Mouse (Mus musculus) neural tube, embryonic 11.5 days (tissue): ENCODE measurements around the gene Tef. TPM values are rescaled to one million over a fixed set of nuclear protein-coding genes. Genes with fewer than 3 reads are reported as not detected.

ENCODE experiments used
- ATAC-seq: fragments of 200-750 bp; cut with Nextera tagmentation; 2 replicates; pipeline ENCODE4 v1.8.0; 2017; ENCODE audit warnings: moderate number of reproducible peaks, mild to moderate bottlenecking, moderate TSS enrichment, moderate library complexity; ENCODE audit not compliant: insufficient read depth, low FRiP score, low TSS enrichment
- DNase-seq: peaks from one replicate; pipeline ENCODE4 v3.0.0-alpha.2; 2015; ENCODE audit warnings: low spot score
- H3K27ac ChIP-seq: fragments of 300-500 bp; sonication (generic); 2 replicates; pipeline ENCODE4 v1.5.1; 2014; ENCODE audit warnings: low read depth, mild to moderate bottlenecking, low read length
- H3K27me3 ChIP-seq: fragments of 300-500 bp; sonication (generic); 2 replicates; pipeline ENCODE4 v1.6.1; 2014; ENCODE audit warnings: mild to moderate bottlenecking, low read length, mixed read lengths; ENCODE audit not compliant: control insufficient read depth, insufficient read depth
- H3K36me3 ChIP-seq: fragments of 300-500 bp; sonication (generic); 2 replicates; pipeline ENCODE4 v1.6.1; 2014; ENCODE audit warnings: mild to moderate bottlenecking, low read length, moderate library complexity, mixed read lengths; ENCODE audit not compliant: control insufficient read depth, insufficient read depth
- H3K4me1 ChIP-seq: fragments of 300-500 bp; sonication (generic); 2 replicates; pipeline ENCODE4 v1.6.1; 2014; ENCODE audit warnings: low read length, mixed read lengths; ENCODE audit not compliant: control insufficient read depth, insufficient read depth
- H3K4me2 ChIP-seq: fragments of 300-500 bp; sonication (generic); 2 replicates; pipeline ENCODE4 v1.6.1; 2014; ENCODE audit warnings: low read depth, mild to moderate bottlenecking, moderate library complexity
- H3K4me3 ChIP-seq: fragments of 300-500 bp; sonication (generic); 2 replicates; pipeline ENCODE4 v1.5.1; 2014; ENCODE audit warnings: low read depth, low read length
- H3K9ac ChIP-seq: fragments of 300-500 bp; sonication (generic); 2 replicates; pipeline ENCODE4 v1.6.1; 2014; ENCODE audit warnings: mild to moderate bottlenecking, low read length
- H3K9me3 ChIP-seq: fragments of 300-500 bp; sonication (generic); 2 replicates; pipeline ENCODE4 v1.6.1; 2016; ENCODE audit warnings: low read length; ENCODE audit not compliant: control insufficient read depth
- WGBS: fragments of 180-500 bp; shearing (Covaris S2); extraction: QIAGEN DNeasy Blood & Tissue Kit; methylation state at CpG from one replicate; pipeline ENCODE4 v1.1.7; 2014; 5-methylcytosine and 5-hydroxymethylcytosine counted together
- polyA plus RNA-seq: library from polyadenylated mRNA; unstranded; fragments of >200 nt; fragmentation: Nextera tagmentation; extraction: Ambion mirVana; gene quantifications from 2 replicates; pipeline ENCODE4 v1.2.1, GENCODE M21; 2014

The Tef gene
- polyA plus RNA-seq, 1 experiment from 2014 or later = 13.7 TPM

- DNase-seq (no peak), ATAC-seq (no peak)
- no peaks in the 10 kb centered on the region for H3K9me3 ChIP-seq
- no peaks in the 10 kb centered on the region for H3K4me1 ChIP-seq
- 89% methylated on average over 9 of the region's 9 CpGs for WGBS
- H3K27ac ChIP-seq = no peak overlapping the region
- peaks cover 9% of the 10 kb centered on the region for H3K36me3 ChIP-seq
- no peak overlapping the region for H3K4me3 ChIP-seq
- H3K27me3 ChIP-seq = no peaks in the 10 kb centered on the region
- no peak overlapping the region for H3K4me2 ChIP-seq
- no peak overlapping the region for H3K9ac ChIP-seq
Measured at GRCm38 (mm10) chr15:81846755-81847154, 44.5 kb downstream of the Tef start.

GRCm38 (mm10) chr15:81847161-81847560, 44.9 kb downstream of the Tef start:
- no peak overlapping the region for H3K4me2 ChIP-seq
- H3K9me3 ChIP-seq = no peaks in the 10 kb centered on the region
- WGBS = 86% methylated on average over 4 of the region's 4 CpGs
- DNase-seq = no peak
- H3K27me3 ChIP-seq = no peaks in the 10 kb centered on the region
- peaks cover 10% of the 10 kb centered on the region for H3K36me3 ChIP-seq
- ATAC-seq = no peak
- H3K27ac ChIP-seq = no peak overlapping the region
- H3K9ac ChIP-seq = no peak overlapping the region
- no peaks in the 10 kb centered on the region for H3K4me1 ChIP-seq
- no peak overlapping the region for H3K4me3 ChIP-seq

GRCm38 (mm10) chr15:81847861-81848260, 45.6 kb downstream of the Tef start:
- Histone ChIP-seq H3K4me2 (no peak overlapping the region), H3K36me3 (peaks cover 10% of the 10 kb centered on the region), H3K4me1 (no peaks in the 10 kb centered on the region), H3K4me3 (no peak overlapping the region), H3K9ac (no peak overlapping the region), H3K9me3 (no peaks in the 10 kb centered on the region), H3K27ac (no peak overlapping the region), H3K27me3 (no peaks in the 10 kb centered on the region)
- ATAC-seq (no peak), DNase-seq (no peak)
- 91% methylated on average over 5 of the region's 5 CpGs for WGBS

GRCm38 (mm10) chr15:81848301-81848700, 46.1 kb downstream of the Tef start:
- peak; percentile 56 for DNase-seq
- ATAC-seq = no peak
- H3K4me2 ChIP-seq = no peak overlapping the region
- H3K9ac ChIP-seq = no peak overlapping the region
- no peak overlapping the region for H3K4me3 ChIP-seq
- H3K9me3 ChIP-seq = no peaks in the 10 kb centered on the region
- H3K27me3 ChIP-seq = no peaks in the 10 kb centered on the region
- H3K27ac ChIP-seq = no peak overlapping the region
- WGBS = 51% methylated on average over 7 of the region's 7 CpGs
- no peaks in the 10 kb centered on the region for H3K4me1 ChIP-seq
- H3K36me3 ChIP-seq = peaks cover 10% of the 10 kb centered on the region

- peaks cover 10% of the 10 kb centered on the region for H3K36me3 ChIP-seq
- no peak for DNase-seq
- 85% methylated on average over 9 of the region's 9 CpGs for WGBS
Measured at GRCm38 (mm10) chr15:81849104-81849503, 46.9 kb downstream of the Tef start.

GRCm38 (mm10) chr15:81850718-81851117, 48.5 kb downstream of the Tef start:
- no peak for DNase-seq
- Histone ChIP-seq H3K4me1 (peaks cover 3% of the 10 kb centered on the region; the same call in 1 of the 2 replicates), H3K4me2 (no peak overlapping the region), H3K4me3 (no peak overlapping the region), H3K9me3 (no peaks in the 10 kb centered on the region), H3K27me3 (no peaks in the 10 kb centered on the region), H3K9ac (no peak overlapping the region), H3K27ac (no peak overlapping the region), H3K36me3 (peaks cover 10% of the 10 kb centered on the region)
- ATAC-seq = no peak
- 88% methylated on average over 14 of the region's 14 CpGs for WGBS

More at GRCm38 (mm10) chr15:81849104-81849503, 46.9 kb downstream of the Tef start:
- H3K27me3 ChIP-seq = no peaks in the 10 kb centered on the region
- no peaks in the 10 kb centered on the region for H3K4me1 ChIP-seq
- ATAC-seq = no peak
- H3K9me3 ChIP-seq = no peaks in the 10 kb centered on the region
- no peak overlapping the region for H3K27ac ChIP-seq
- H3K4me2 ChIP-seq = no peak overlapping the region
- no peak overlapping the region for H3K9ac ChIP-seq
- H3K4me3 ChIP-seq = no peak overlapping the region

- DNase-seq (no peak), ATAC-seq (no peak)
- 98% methylated on average over 15 of the region's 15 CpGs for WGBS
- Histone ChIP-seq H3K36me3 (peaks cover 10% of the 10 kb centered on the region), H3K9me3 (no peaks in the 10 kb centered on the region), H3K27ac (no peak overlapping the region), H3K4me3 (no peak overlapping the region), H3K4me2 (no peak overlapping the region), H3K27me3 (no peaks in the 10 kb centered on the region), H3K9ac (no peak overlapping the region), H3K4me1 (peaks cover 3% of the 10 kb centered on the region; the same call in 1 of the 2 replicates)
Measured at GRCm38 (mm10) chr15:81851375-81851774, 49.2 kb downstream of the Tef start.

- Histone ChIP-seq H3K4me3 (no peak overlapping the region), H3K9me3 (no peaks in the 10 kb centered on the region), H3K27me3 (no peaks in the 10 kb centered on the region), H3K27ac (no peak overlapping the region), H3K9ac (no peak overlapping the region), H3K4me1 (peaks cover 5% of the 10 kb centered on the region; the same call in 1 of the 2 replicates), H3K36me3 (peaks cover 10% of the 10 kb centered on the region), H3K4me2 (no peak overlapping the region)
- ATAC-seq = no peak
- 86% methylated on average over 9 of the region's 9 CpGs for WGBS
- no peak for DNase-seq
Measured at GRCm38 (mm10) chr15:81852411-81853000, 50.3 kb downstream of the Tef start.

- H3K27ac ChIP-seq = no peak overlapping the region
- peaks cover 5% of the 10 kb centered on the region; the same call in 1 of the 2 replicates for H3K4me1 ChIP-seq
- peaks cover 10% of the 10 kb centered on the region for H3K36me3 ChIP-seq
- DNase-seq (no peak), ATAC-seq (no peak)
- no peak overlapping the region for H3K4me2 ChIP-seq
- no peak overlapping the region for H3K9ac ChIP-seq
- 92% methylated on average over 7 of the region's 7 CpGs for WGBS
- H3K4me3 ChIP-seq = no peak overlapping the region
- H3K27me3 ChIP-seq = no peaks in the 10 kb centered on the region
- no peaks in the 10 kb centered on the region for H3K9me3 ChIP-seq
Measured at GRCm38 (mm10) chr15:81853081-81853480, 50.9 kb downstream of the Tef start.
